Mouse (Mus musculus): ENCODE results near the gene Brap.
"Not testable (repeated sequence)": the region's sequence is repeated elsewhere in the genome, so short reads cannot be mapped to it uniquely, and the experiment has no call there.

Brap gene

GRCm38 (mm10) chr5:121670412-121670811 is 10.0 kb downstream of the Brap start:
- no peak for DNase-seq (ENCODE audit: low spot score in 2 of 2)

- DNase-seq (ENCODE audit: low spot score in 2 of 2): no peak
These were observed 21.9 kb downstream of the Brap start for GRCm38 (mm10) chr5:121682250-121682649.

- DNase-seq (ENCODE audit: low spot score in 2 of 2): no peak
These were observed 25.1 kb downstream of the Brap start for GRCm38 (mm10) chr5:121685495-121685894.

DNA sequence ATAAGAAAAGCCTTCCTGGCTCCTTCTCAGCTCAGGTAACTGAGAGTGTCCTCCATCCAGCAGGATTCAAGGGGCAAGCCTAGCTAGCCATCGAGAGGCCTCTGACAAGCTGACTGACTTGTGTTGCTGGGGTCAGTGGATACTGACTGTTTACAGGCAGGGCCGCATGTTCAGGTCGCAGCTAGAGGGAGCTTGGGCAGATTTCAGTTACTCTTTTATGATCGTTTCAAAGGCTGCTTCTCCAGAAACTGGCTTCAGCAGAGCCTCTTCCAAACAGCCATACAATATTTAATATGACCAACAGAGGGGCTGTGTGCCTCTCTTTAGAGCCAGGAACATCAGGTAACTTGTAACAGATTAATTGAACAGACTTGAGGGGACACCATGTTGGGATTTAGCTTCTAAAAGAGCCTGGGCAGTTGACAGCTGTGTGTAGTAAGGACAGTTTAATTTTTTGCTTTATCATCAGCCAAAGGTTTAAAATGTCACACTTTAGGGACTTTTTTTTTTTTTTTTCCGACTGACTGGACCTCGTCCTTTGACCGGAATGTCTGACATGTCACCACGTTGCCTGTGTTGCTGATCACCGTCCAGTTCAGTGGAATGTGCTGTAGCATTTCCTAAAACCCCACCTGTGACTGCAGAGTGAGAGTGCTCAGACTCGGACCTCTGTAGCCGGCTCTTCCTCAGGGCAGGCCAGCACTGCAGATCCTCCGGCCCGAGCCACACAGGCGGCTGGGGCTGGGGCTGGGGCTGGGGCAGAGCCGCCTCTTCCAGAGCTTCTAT is 25.9 kb downstream of the Brap start:
- no peak for DNase-seq (ENCODE audit: low spot score in 2 of 2)

DNA sequence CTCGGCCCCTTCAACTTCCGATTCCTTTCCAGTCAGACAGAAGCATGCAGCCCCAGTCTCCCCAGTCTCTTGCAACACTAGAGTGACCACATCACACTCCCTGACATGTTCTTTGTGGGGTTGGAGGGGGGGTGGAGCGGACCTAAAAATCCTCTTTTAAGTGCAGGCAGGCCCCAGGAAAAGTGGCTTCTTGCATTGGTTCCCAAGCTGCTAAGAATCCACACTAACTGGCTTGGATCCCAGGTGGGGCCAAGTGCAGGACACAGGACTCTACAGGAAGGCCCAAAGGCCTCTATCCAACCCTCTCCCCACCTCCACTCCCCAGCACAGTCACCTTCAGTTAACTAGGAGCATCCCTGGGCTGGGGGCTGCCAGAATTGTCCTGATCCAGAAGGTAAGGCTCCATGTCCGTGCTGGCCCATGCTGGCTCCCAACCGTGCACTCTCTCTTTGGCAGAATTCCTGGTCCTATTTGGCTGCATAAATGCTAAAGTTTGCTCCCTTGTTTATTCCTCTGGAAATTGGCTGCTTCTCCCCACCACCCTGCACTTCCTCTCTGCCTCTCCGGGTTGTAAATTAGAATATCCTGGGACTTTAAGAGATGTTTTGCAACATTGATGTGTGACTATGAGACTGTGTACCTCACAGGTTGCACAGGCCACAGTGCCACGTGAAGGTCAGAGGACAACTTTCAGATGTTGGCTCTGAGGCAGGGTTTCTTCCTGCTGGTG is 30.3 kb downstream of the Brap start:
- peak in 1 of 2 experiments; percentile 47 for DNase-seq (ENCODE audit: low spot score in 2 of 2)

DNA sequence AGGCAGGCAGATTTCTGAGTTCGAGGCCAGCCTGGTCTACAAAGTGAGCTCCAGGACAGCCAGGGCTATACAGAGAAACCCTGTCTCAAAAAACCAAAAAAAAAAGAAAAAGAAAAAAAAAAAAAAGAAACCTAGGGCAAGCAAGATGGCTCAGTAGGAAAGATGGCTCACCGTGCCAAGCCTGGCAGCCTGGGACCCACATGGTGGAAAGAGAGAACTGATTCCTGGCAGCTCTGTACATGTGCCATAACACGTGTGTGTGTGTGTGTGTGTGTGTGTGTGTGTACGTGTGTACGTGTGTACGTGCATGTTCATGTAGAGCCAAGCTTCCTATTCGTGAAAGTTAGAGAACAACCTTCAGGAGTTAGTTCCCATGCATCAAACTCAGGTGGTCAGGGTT is 31.1 kb downstream of the Brap start:
- not testable (repeated sequence) for DNase-seq (ENCODE audit: low spot score in 2 of 2)

DNA sequence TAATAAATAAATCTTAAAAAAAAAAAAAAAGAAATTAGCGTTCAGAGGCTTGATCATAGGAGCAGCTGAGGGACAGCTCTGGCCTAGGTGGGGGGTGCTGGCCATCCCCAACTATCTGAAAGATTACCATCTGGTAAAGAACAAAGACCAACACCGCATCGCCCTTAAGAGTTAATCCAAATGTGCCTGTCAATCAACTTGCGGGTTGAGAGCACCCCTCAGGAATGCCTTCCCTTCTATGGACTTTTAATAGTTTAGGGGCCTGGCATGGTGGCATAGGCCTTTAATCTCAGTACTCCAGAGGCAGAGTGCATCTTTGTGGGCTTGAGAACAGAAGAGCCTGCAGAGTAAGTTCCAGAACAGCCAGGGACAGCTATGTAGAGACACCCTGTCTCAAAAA is 32.5 kb downstream of the Brap start:
- DNase-seq (ENCODE audit: low spot score in 2 of 2): no peak

DNA sequence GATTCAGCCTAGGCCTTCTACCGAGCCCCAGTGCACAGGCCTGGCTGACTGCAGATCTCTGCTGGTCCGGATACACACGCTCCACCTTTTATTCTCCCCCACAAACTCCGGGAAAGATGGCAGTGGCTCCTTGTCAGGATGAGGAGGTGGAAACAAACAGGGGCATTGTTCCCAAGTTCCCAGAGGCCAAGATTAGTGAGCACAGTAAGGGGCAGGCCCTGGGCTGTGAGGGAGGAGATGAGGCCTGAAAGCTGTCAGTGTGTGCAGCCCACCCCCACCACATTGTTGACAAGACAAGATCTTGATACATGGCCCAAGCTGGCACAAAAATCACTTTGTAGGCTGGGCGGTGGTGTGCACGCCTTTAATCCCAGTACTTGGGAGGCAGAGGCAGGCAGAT is 36.4 kb downstream of the Brap start:
- no peak for DNase-seq (ENCODE audit: low spot score in 2 of 2)

DNA sequence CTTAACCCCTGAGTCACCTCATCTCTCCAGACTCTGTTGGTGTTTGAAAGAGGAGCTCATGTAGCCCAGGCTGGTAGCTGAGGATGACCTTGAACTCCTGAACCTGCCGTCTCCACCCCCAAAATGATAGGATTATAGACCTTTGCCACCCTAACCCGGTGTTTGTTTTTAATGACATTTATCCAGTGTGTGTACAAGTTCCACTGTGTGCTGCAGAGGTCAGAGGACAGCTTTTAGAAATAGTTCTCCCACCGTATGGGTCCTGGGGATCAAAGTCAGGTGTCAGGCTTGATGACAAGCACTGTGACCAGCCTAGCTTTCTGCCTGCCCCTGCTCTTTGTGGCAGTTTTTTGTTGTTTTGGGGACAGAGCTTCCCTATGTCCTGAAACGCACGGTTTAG is 39.5 kb downstream of the Brap start:
- no peak for DNase-seq (ENCODE audit: low spot score in 2 of 2)

DNA sequence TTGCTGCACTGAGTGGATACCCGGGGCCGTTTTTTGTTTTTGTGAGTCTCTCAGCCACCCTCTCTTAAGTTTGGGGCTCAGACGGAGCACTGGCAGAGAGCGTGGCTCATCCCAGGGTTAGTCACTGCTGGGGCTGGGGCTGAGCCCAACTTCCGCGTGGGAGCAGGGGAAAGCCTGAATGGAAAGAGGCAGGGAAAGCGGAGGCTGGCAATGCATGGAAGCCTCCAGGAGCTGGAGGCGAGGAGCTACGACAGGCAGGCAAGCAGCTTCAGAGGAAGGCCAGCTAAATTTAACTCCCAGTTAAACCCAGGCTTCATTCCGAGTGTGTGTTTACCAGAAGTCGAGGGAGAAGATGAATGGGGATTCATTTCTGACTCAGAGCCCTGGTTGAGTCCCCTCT is 40.1 kb downstream of the Brap start:
- DNase-seq (ENCODE audit: low spot score in 2 of 2): peak; percentile 71 to 75

DNA sequence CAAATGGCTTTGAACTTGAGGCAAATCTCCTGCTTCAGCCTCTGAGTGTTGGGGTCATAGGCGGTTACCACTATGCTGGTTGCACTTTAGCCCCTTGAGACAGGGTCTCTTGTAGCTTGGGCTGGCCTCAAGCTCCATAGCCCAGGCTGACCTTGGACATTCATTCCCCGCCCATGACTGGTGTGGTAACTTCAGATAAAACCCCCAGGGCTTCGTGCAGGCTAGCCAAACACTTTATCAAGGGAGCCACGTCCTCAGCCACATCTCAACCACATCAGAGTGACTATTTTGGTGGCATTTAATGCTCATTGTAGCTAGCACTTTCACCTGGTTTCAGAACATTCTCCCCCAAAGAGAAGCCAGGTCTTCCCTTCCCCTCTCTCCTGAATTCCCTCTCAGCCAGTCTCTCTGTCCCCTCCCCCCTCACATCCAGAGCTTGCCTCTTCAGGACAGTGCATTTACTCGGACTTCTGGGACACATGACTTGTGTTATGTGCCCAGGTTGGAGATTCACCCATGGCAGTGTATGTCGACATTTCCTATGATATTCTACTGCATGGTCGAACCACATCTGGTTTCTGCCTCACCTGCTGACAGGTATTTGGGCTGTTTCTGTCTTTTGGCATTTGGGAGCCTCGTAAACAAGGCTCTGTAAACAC is 40.9 kb downstream of the Brap start:
- DNase-seq (ENCODE audit: low spot score in 2 of 2): no peak

DNA sequence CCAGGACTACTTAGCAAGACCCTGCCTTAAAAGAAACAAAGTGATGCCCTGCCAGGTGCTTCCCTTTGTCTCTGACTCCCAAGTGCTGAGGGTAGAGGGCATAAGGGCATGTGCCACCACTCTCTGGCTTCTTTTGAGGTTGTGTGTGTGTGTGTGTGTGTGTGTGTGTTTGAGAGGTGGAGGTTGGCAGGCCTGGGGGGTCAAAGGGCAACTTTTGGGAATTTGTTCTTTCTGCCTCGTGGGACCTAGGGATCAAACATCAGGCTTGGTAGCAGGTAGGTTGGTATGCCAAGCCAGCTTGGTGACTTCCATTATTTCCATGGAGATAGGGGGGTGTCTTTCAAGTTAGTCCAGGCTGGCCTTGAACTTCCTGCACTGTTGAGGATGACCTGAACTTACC is 43.0 kb downstream of the Brap start:
- DNase-seq (ENCODE audit: low spot score in 2 of 2): no peak

- DNase-seq (ENCODE audit: low spot score in 2 of 2): peak in 1 of 2 experiments; percentile 50
These were observed 44.3 kb downstream of the Brap start for GRCm38 (mm10) chr5:121704512-121705248.

- no peak for DNase-seq (ENCODE audit: low spot score in 2 of 2)
These were observed 50.0 kb downstream of the Brap start for GRCm38 (mm10) chr5:121710402-121710801.

DNA sequence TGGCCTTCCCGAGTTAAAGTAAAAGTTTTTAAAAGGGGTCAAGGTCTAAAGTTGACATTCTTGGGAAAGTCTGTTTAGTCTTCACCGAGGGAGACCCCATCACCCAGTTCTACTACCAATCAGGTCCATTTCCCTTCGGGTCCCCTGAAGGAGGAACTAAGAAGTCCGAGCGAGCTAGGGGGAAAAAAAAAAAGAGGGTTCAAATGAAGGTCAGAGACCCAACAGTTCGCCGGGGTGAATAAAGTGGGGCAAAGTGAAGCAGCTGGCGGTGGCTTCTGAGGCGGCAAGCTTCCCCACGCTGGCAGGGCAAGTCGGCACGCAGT is 50.4 kb downstream of the Brap start:
- DNase-seq (ENCODE audit: low spot score in 2 of 2): no peak

DNA sequence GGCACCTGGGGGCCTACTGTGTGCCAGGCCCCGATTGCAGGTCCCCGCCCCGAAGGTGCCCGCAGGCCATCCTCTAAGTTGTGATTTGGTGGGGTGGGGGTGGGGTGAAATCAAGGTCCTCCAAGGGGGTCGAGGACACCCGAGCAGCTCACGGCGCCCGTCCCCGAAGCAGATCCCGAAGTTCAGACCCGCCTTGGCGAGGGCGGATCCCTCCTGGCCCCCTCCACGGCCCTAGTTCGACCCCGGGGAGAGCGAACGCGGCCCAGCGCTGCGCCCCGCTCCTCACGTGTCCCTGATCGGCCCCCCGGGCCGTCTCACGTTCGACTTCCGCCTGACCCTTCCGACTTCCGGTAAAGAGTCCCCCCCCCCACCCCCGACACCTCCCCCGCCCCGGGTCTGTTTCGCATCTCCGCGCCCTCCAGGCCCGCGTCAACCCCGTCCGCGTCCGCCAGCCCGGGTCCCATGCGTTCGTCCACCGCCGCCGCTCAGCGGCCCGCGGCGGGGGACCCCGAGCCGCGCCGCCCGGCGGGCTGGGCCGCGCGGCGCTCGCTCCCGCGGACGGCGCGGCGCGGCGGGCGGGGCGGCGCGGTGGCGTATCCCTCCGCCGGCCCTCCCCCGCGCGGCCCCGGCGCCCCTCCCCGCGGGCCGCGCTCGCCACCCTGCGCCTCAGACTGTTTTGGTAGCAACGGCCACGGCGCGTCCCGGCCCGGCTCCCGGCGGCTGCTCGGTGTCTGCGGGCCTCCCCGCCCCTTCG is 51.0 kb downstream of the Brap start, which contains the start of gene Atxn2:
TSS of gene Atxn2 (plus strand) at position 164 of the 754 bp plus-strand sequence.
- DNase-seq (ENCODE audit: low spot score in 2 of 2): peak; percentile 89 to 91

DNA sequence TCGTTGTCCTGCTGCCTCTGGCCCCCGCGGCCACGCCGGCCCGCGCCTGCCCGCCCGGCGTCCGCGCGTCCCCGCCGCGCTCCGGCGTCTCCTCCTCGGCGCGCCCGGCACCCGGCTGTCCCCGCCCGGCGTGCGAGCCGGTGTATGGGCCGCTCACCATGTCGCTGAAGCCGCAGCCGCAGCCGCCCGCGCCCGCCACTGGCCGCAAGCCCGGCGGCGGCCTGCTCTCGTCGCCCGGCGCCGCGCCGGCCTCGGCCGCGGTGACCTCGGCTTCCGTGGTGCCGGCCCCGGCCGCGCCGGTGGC is 51.5 kb downstream of the Brap start:
- DNase-seq (ENCODE audit: low spot score in 2 of 2): no peak

DNA sequence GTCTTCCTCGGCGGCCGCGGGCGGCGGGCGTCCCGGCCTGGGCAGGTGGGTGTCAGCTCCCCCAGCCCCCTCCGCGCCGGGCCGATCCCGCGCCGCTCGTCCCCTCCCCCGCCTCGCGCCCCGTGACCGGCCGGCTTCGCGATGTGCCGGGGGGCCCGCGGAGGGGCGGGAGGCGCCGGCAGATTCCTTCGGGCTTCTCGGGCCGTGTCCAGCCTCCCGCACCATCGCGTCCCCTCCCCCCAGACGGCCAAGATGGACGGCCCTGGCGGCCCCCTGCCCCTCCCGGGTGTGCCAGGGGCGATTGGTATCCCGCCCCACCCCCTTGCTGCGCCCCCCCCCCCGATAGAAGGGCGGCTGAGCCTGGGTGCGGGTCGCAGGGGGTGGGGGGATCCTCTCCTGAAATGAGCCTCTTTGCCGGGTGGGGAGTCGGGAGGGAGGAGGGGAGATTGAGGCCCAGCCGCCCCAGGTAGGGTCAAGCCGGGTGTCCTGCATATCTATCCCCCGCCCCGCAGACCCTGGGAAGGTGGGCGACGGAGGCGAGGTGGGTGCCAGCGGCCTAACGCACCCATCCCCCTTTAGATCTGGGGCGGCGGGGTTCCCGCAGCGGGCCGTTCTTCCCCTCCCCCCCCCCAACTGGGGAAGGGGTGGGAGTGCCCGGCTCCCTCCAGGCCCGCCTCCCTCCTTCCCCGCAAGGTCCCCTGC is 52.0 kb downstream of the Brap start:
- DNase-seq (ENCODE audit: low spot score in 2 of 2): peak; percentile 62 to 66

GRCm38 (mm10) chr5:121712934-121713538 is 52.7 kb downstream of the Brap start:
- peak; percentile 57 to 58 for DNase-seq (ENCODE audit: low spot score in 2 of 2)

DNA sequence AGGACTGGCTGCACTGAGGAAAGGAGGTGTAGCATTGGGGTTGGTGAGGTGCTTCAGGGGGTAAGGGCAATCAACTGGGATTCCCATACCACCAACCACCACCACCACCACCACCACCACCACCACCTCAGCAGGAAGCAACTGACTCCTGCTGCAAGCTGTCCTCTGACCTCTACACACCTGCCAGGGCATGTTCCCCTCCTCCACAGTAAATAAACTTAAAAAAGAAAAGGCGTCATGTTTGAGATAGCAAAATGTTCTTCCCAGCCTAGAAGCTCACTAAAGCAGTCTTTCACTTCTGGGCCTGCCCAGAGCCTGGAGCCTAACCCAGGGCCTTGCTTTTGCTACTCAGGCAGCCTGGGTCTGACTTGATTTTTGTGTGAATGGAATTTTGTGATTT is 54.0 kb downstream of the Brap start:
- DNase-seq (ENCODE audit: low spot score in 2 of 2): no peak

Measured in right cerebral cortex, postnatal 10 days (tissue).